Comparison of ENCODE assay signal across 18 mouse cellular contexts in genomic region chr6:50424271-50424670, GRCm38 (mm10). TPM values are rescaled to one million over a fixed set of nuclear protein-coding genes. Genes with fewer than 3 reads are reported as not detected.
DNase-seq lines count a peak whose midpoint lies in the region; ATAC-seq and TF ChIP-seq lines count a peak whose summit lies in the region.
"Had no signal": no experiment of that assay in that cellular context is flagged by ENCODE, and none has a peak within 500 bp of the region (broad histone marks: within the 10 kb centered on the region; RNA-seq: fewer than 3 reads in every experiment).

No protein-coding gene starts in this region.

- H3K4me2 ChIP-seq in lung, postnatal 0 days (replicated peaks; ENCODE audit: low read depth, low read length): no peak overlapping the region
- no peak overlapping the region for H3K4me2 ChIP-seq in midbrain, embryonic 11.5 days
- H3K4me2 ChIP-seq in midbrain, embryonic 15.5 days: no peak overlapping the region

- no peaks in the 10 kb centered on the region for H3K36me3 ChIP-seq in lung, postnatal 0 days (ENCODE audit: insufficient read depth, low read length)
- H3K36me3 ChIP-seq in midbrain, embryonic 11.5 days (ENCODE audit: control insufficient read depth, insufficient read depth, low read length): no peaks in the 10 kb centered on the region
- no peaks in the 10 kb centered on the region for H3K36me3 ChIP-seq in midbrain, embryonic 15.5 days (replicated peaks)
- H3K36me3 ChIP-seq: G1E had no signal

- H3K9ac ChIP-seq in lung, postnatal 0 days (replicated peaks; ENCODE audit: low read depth): no peak overlapping the region
- H3K9ac ChIP-seq in midbrain, embryonic 11.5 days (ENCODE audit: low read length): no peak overlapping the region
- H3K9ac ChIP-seq in midbrain, embryonic 15.5 days: no peak overlapping the region

- no peak overlapping the region for H3K4me3 ChIP-seq in lung, postnatal 0 days (ENCODE audit: low read depth, low read length)
- no peak overlapping the region for H3K4me3 ChIP-seq in midbrain, embryonic 11.5 days (ENCODE audit: low read depth, low read length)
- no peak overlapping the region for H3K4me3 ChIP-seq in midbrain, embryonic 15.5 days

- H3K9me3 ChIP-seq in lung, postnatal 0 days (ENCODE audit: low read length): no peaks in the 10 kb centered on the region
- no peaks in the 10 kb centered on the region for H3K9me3 ChIP-seq in midbrain, embryonic 11.5 days (ENCODE audit: control insufficient read depth, low read length)
- no peaks in the 10 kb centered on the region for H3K9me3 ChIP-seq in midbrain, embryonic 15.5 days
- H3K9me3 ChIP-seq: G1E had no signal

- no peak overlapping the region for H3K27ac ChIP-seq in lung, postnatal 0 days (ENCODE audit: low read length)
- no peak overlapping the region for H3K27ac ChIP-seq in midbrain, embryonic 11.5 days (ENCODE audit: low read depth, low read length)
- no peak overlapping the region for H3K27ac ChIP-seq in midbrain, embryonic 15.5 days

- 64% methylated on average over 4 of the region's 4 CpGs for WGBS in lung, postnatal 0 days
- 97% methylated on average over 4 of the region's 4 CpGs for WGBS in midbrain, embryonic 11.5 days
- WGBS in midbrain, embryonic 15.5 days: 93% methylated on average over 4 of the region's 4 CpGs

- peak; percentile 73 for TF ChIP-seq EP300 in lung, postnatal 0 days (IDR thresholded peaks at IDR 0.05)

- no peak for DNase-seq in lung, postnatal 0 days (ENCODE audit: low spot score)
- DNase-seq in lung, postnatal 4 days: no peak
- DNase-seq in midbrain, embryonic 11.5 days (ENCODE audit: low spot score, missing footprints): peak; percentile 72
- DNase-seq: adrenal gland, adult 2 months; adrenal gland, adult 8-10 months; adrenal gland, postnatal 10 days; adrenal gland, postnatal 14 days; adrenal gland, postnatal 25 days; adrenal gland, postnatal 36 days; B cell, adult 2 months; cerebellum, adult 11 months; cerebellum, adult 11-12 months had no signal

- H3K27me3 ChIP-seq in lung, postnatal 0 days (replicated peaks; ENCODE audit: insufficient read depth, low read length): no peaks in the 10 kb centered on the region
- H3K27me3 ChIP-seq in midbrain, embryonic 11.5 days (ENCODE audit: control insufficient read depth, insufficient read depth, low read length): no peaks in the 10 kb centered on the region
- no peaks in the 10 kb centered on the region for H3K27me3 ChIP-seq in midbrain, embryonic 15.5 days (replicated peaks)
- H3K27me3 ChIP-seq: CH12.LX, Patski had no signal

- H3K4me1 ChIP-seq in lung, postnatal 0 days (ENCODE audit: insufficient read depth, low read depth, low read length): no peaks in the 10 kb centered on the region
- no peaks in the 10 kb centered on the region for H3K4me1 ChIP-seq in midbrain, embryonic 11.5 days (ENCODE audit: control insufficient read depth, insufficient read depth, low read length)
- no peaks in the 10 kb centered on the region for H3K4me1 ChIP-seq in midbrain, embryonic 15.5 days

- peak; percentile 68 for ATAC-seq in lung, postnatal 0 days
- no peak for ATAC-seq in midbrain, embryonic 11.5 days (ENCODE audit: low FRiP score)
- no peak for ATAC-seq in midbrain, embryonic 15.5 days (replicated peaks)
- ATAC-seq: activated CD4-positive, CD25-positive, alpha-beta regulatory T cell, adult 4 months; CD4-positive, CD25-positive, alpha-beta regulatory T cell, adult 4 months; Patski had no signal

- no peak for TF ChIP-seq CTCF in lung, postnatal 0 days (IDR thresholded peaks at IDR 0.05)

RNA-seq across cellular contexts. Expression of gene Osbpl3, which starts 31.7 kb away (rescaled TPM):
- 4.7 TPM in 2 replicates for polyA plus RNA-seq in lung, postnatal 0 days (2015; fragmentation: Nextera tagmentation; extraction: Ambion mirVana)
- polyA plus RNA-seq in midbrain, embryonic 11.5 days (2014; fragmentation: Nextera tagmentation; extraction: Ambion mirVana): 6.7 and 7.3 TPM in 2 replicates
- polyA plus RNA-seq in midbrain, embryonic 15.5 days (2015; fragmentation: Nextera tagmentation; extraction: Ambion mirVana): 5.6 and 6.2 TPM in 2 replicates
- polyA plus RNA-seq: G1E had no signal
